Mouse (Mus musculus) bone marrow, adult 2 months (tissue): ENCODE data around the gene Dapk2.

Source experiments
- CTCF ChIP-seq: fragments of 200-500 bp; IDR thresholded peaks from 2 replicates; pipeline ENCODE4 v1.5.1; 2011; ENCODE audit warnings: low read length, control low read depth; ENCODE audit not compliant: control insufficient read depth, insufficient read depth
- POLR2A ChIP-seq: fragments of 200-500 bp; IDR thresholded peaks from 2 replicates; pipeline ENCODE4 v1.6.1; 2011; ENCODE audit warnings: low read depth, mild to moderate bottlenecking, control low read depth, low read length, borderline replicate concordance; ENCODE audit not compliant: control insufficient read depth

DNA sequence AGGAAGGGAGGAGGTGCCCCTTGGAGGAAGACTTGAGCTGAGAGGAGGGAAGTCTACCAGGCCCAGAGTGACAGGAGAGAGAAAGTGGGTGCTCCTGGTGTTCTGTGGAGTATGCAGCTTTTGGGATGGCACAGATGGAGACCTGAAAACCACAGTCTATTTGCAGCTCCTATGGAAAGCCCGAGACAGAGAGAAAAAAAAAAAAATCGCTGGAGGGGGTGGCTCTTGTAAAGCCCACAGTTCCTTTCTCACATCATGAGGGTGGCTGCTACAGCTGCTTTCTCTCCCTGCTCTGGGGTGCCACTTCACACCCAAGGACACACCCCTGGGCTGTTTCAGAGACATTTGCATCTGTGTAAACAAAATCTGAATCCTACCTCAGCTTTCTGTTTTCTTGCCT is 107.6 kb downstream of the Dapk2 start:
- TF ChIP-seq CTCF: no peak
- no peak for TF ChIP-seq POLR2A
